Mouse (Mus musculus): ENCODE measurements around the gene Cdx2.

- TF ChIP-seq CTCF (IDR thresholded peaks at IDR 0.05; ENCODE audit: extremely low read depth, insufficient read length, insufficient replicate concordance, low read depth, low read length) (no peak), POLR2A (IDR thresholded peaks at IDR 0.05; ENCODE audit: low read depth, low read length) (no peak)
Observed at GRCm38 (mm10) chr5:147267434-147267833, 39.6 kb downstream of the Cdx2 start.

Measured in small intestine, adult 2 months (tissue).